Mouse (Mus musculus): ENCODE data around the gene Ptk7.
"Not testable (repeated sequence)": the region's sequence is repeated elsewhere in the genome, so short reads cannot be mapped to it uniquely, and the experiment has no call there.

The Ptk7 gene

DNA sequence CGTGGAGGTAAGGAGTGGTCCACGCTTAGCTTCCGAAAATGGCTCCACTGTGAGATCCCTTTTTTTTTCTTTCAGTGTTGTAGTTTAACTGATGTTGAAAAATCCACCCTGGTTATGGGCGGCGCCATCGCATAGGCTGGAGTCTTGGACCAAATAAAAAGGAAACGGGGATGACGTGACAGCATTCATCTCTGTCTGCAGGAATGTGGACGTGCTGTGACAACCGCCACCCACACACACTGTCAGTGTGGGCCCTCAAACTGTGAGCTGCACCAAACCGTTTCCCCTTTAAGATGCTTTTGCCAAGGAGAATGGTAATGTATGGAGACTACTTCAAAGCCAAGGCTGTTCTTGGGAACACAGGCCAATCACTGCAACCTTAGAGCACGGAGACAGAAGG lies 23.3 kb downstream of the Ptk7 start:
- no peak for DNase-seq (ENCODE audit: low read depth)

DNA sequence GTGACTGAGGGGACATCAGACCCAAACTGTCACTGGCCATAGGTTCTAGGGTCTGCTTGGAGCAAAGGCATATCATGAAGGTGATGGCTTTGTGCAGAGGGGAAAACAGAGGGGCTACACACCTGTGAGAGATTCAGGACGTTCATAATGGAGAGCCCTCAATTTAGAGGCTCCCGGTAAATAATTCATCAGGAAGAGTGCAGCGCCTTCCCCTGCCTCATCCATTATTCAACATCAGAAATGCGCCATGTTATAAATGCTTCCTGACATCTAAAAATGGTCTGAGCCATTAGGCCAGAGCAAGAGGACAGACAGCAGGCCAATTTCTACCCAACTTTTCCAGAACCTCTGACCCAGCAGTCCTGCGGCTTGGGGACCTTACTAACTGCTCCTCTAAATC lies 24.2 kb downstream of the Ptk7 start:
- no peak for DNase-seq (ENCODE audit: low read depth)

DNA sequence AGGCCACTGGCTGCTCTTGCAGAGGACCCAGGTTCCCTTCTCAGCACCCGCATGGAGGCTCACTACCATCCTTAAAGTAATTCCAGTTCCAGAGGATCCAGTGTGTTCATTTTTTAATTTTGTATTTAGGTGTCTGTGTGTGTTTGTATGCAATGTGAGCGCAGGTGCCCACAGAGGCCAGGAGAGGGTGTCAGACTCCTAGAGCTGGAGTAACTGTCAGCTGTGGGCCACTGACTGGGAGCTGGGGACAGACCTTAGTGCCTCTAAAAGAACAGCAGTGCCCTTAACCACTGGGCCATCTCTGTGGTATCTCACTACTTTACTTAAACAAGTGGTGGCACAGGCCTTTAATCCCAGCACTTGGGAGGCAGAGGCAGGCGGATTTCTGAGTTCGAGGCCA lies 26.1 kb downstream of the Ptk7 start:
- DNase-seq (ENCODE audit: low read depth) = no peak

DNA sequence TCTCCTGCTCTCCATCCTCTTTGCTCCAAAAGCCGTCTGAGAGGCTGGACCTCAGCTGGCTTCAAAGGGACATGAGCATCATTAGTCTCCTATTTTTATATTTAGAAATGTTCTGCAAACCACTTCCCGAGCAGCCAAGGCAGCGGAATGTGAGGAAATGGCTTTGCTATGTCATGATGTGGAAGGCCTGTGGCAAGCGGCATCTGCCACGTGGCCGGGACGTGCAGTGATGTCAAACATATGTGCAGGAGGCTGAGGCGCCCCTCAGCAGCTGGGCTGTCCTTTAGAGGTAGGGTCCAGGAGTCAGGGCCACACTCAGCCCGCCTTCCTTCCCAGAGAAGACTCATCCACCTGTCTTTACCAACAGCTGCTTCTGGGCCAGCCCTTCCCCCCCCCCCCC lies 27.1 kb downstream of the Ptk7 start:
- no peak for DNase-seq (ENCODE audit: low read depth)

DNA sequence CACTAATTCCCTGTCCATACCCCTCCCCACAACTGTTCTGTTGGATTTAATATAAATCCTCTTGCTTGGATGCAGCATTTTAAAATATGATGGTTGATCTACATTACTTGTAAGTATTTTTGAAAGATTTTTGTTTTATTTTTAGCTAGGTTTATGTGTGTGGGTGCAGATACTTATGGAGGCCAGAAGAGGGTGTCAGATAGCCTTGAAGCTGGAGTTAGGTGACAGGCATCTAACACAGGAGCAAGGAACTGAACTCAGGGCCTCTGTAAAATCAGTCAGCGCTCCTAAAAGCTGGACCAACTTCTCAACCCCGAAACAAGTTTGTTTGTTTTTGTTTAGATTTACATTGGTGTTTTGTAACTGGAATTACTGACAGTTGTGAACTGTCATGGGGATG lies 28.7 kb downstream of the Ptk7 start:
- no peak for DNase-seq (ENCODE audit: low read depth)

DNA sequence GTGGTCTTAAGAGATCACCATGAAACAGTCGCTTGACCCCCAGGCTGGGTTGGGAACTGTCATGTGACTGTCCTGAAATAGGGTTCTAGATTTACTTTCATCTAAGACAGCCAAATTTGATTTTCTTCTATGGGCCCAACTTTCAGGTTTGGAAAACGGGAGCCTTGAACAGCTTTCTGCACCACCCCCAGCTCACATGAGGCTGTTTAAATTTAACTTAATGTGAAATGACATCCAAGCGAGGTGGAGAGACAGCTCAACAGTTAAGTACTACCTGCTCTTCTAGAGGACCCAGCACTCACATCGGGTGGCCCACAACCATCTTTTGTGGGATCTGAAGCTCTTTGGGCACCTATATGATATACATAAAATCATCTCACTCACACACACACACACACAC lies 30.3 kb downstream of the Ptk7 start:
- DNase-seq (ENCODE audit: low read depth) = no peak

DNA sequence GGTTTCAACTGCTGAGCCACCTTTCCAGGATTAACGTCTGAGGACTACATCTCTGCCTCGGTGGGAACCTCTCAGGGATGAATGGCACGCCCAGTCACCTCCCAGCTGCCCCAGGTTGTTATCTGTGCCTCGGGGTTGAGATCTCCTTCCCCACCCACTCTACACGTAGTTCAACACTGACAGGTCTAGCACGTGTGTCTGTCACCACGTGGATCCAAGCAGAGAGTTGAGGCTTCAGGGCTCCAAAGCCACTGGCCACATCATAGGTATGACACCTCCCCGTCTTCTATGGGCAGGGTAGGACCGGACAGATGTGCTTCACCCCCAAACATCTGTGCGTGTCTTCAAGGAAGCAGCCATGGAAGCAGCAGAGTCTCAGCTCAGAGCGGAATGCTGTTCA lies 31.3 kb downstream of the Ptk7 start:
- no peak for DNase-seq (ENCODE audit: low read depth)

DNA sequence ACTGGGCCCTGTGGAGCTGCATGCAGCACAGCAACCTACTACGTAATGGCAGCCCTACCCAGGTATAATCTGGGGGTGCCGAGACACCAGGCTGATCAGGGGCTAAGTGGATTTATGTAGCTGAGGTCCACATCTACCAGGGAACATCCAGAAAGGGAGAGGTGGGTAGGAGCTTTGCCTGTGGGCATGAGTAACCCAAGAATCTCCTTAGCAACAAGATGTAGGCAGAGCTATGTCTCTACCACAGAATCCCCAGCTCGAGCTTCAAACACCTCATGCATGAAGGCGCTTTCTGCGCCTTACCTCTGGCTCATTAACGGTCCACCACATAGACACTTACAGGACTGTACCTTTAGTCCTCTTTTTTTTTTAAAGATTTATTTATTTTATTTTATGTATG lies 34.0 kb downstream of the Ptk7 start:
- no peak for DNase-seq (ENCODE audit: low read depth)

DNA sequence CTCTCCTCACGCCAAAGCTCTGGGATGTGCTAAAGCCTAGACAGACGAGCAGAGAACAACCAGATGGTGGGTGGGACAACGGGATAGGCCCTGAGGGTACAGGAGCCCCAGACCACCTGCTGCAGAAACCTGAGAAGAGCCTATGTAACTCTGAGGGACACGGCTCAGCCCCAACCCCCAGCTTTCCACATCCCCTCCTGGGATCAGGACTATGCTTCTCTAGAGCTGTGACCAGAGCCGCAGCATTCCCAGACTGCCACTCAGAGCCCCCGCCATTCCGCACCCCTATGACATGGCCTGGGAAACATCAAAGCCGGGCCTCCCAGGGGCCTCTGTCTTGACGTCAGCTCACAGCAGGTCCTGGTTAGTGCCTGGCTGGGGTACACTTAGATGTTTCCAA lies 34.7 kb downstream of the Ptk7 start:
- DNase-seq (ENCODE audit: low read depth) = no peak

DNA sequence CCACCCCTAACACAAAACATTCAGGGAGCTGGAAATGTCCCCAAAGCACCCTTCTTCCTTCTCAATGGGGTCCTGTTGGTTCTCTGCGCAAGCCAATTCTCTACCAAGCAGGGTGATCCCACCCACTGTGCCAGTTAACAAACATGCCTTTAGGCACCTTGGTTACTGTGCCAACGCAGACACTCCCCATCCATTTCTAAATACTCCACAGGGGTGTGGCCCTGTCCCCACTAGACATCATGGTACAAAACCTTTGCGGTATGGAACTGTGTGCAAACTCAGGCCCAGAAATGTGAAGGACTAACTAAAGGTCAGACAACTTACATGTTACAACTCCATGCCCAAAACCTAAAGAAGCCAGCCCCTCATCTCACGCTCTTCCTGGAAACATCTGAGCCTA lies 36.2 kb downstream of the Ptk7 start:
- no peak for DNase-seq (ENCODE audit: low read depth)

DNA sequence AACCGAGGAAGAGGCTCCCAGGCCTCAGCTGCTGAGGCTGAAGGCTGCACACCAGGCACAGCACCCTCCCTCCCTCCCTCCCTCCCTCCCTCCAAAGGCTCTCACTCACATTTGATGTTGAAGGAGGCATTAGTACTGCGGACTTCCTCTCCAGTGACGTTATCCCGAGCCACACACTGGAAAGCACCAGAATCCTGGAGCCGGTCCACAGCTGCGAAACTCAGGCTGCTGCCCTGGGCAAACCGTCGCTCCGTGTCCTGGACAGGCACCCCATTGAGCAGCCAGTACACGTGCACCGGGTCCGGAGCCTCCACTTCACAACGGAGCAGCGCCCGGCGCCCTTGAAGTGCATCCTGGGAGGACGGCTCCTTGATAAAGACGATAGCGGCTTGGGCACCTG lies 37.9 kb downstream of the Ptk7 start:
- DNase-seq (ENCODE audit: low read depth) = no peak

DNA sequence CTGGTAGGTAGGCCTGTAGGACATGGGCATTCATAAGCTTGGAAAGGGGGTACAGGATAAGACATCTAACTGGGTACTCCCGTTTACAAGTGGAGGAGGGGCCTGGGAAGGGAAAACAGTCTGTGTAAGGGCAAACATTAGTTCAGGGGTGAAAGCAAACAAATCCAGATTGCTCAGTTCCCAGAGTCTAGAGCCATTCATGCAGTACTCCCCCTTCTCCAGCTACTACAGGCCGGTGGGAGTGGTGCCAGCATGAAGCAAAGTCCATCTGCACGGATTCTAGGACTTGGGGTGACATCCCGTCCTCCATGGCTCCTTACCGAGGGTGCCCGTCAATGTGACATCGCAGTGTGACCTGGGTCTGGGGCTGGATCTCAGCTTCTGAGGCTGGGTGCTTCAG lies 38.9 kb downstream of the Ptk7 start:
- DNase-seq (ENCODE audit: low read depth) = no peak

DNA sequence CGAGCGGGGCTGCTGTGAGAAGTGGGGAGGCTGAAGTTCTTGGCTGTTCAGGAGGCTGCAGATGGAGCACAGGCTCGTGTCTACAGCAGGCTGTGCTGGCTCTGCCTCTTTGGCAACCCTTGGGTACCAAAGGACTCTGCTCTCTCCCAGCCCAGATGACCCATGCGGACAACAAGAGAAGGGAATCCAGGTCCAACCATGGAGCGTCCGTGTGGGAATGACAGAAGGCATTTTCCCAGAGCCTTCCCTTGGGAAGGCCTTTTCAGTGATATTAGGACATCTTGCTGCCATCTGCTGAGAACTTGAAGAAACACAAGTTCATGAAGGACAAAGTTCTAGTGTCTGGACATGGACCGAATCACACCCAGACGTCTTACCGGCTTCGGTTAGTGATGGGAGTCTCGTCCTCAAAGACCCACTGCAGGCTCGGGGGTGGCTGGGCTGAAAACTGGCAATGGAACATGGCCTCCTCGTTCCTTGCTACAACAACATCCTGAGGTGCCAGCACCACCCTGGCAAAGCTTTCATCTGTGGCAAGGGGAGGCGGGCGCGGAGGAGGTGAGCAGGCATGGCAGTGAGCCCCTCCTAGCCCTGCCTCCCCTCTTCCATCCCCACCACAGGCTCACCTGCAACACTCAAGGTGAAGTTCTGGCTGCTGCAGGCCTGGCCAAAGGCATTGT lies 39.5 kb downstream of the Ptk7 start:
- DNase-seq (ENCODE audit: low read depth) = no peak

DNA sequence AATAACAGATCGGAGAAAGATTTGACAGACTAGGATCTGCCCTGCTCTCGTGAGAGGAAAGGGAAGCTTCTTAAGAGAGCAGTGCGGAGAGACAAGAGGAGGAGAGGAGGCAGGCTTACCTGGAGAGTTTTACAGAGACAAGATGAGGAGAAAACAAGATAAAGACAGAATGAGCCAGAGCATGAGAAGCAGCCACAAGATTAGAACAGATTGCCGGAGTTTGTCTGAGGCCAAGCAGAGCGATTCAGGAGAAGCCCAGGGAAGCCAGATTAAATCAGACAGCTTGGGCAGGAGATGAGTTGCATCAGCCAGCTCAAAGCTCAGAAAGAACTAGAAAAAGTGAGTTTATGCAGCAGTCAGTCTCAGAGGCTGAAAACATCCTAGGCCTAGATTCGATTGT lies 40.4 kb downstream of the Ptk7 start:
- DNase-seq (ENCODE audit: low read depth) = no peak

DNA sequence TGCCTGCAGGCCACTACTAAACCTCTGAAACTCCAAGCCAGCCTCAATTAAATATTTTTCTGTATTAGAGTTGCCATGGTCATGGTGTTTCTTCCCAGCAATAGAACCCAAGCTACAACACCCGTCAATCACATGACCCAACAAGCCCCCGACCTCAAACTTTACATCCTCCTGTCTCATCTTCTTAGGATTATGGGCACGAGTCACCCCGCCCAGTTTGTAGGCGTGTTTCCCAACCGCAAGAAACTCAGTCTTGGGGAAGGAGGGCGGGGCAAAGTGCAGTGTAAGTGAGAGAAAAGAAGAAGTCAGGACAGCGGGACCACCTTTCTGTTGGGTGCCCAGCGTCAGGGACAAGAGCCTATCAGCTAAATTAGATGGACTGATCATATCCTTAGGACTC lies 41.1 kb downstream of the Ptk7 start:
- peak; percentile 44 for DNase-seq (ENCODE audit: low read depth)

DNA sequence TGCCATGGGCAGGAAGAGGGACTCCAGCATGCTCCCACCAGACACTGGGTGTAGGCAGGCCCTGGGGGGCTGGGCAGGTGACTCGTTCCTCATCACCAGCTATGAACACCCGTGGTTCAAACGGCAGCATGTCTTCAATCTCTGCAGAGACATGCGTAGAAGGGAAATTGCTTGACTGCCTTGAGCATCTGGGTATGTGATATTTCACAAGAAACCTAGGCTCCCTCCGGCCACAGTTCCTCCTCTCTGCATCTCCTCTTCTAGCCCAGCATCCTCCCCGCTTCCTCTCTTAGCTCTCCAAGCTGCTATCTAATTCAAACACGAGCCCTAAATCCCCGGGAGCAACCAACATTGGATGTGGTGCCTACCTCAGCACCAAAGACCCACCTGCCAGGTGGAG lies 43.0 kb downstream of the Ptk7 start:
- no peak for DNase-seq (ENCODE audit: low read depth)

DNA sequence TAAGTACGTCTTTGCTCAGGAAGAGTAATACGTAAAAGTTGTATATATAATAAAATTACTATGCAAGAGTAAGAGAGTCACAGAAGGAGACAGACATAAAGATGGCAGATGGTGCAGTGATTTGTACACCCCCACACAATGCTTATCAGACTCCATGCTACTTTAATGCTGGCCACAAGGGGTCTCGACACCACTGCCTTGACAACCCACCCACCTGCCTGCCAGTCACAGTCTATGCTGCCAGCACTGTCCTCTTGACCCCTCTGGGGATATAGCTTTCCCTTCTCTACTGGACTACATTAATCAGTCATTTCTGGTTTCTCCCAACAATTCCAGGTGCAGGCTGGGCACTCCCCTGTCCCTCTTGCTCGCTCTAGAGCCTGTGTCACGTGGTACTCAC lies 50.7 kb downstream of the Ptk7 start:
- no peak for DNase-seq (ENCODE audit: low read depth)

DNA sequence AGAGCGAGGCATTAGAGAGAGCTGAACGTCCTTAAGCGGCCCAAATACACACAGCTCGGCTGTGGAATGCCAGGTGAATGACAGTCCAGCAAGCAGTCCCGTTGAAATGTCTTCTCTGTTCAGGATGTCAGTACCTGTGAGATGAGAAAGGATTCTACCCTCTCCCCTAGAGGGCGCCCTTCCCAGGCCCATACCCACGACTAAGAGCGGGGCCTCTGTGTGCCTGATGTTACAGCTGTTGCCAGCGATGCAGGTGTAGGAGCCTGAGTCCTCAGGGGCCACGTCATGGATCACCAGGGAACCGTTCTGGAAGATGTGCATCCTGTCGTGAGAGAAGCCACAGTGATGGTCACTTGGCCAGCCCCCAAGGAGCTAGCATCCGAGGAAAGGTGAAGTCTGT lies 53.2 kb downstream of the Ptk7 start:
- DNase-seq (ENCODE audit: low read depth) = peak; percentile 55

DNA sequence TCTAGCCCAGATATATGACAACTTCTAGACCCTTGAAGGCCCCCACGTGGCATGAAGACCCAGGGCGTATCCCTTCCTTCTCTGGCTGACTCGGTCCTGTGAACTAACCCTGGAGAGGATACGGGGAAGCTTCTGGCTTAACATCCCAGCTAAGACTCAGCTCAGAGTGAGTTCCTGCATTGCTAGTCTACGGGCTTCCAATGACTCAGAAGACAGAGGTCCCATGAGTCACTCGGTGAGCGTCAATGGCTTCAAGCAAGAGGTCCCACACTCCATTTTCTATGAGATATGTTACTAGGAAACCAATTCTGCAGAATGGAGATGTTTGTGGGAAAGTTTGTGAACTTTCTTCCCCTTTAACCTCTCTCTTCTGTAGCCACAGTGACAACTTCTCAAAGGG lies 54.8 kb downstream of the Ptk7 start:
- no peak for DNase-seq (ENCODE audit: low read depth)

DNA sequence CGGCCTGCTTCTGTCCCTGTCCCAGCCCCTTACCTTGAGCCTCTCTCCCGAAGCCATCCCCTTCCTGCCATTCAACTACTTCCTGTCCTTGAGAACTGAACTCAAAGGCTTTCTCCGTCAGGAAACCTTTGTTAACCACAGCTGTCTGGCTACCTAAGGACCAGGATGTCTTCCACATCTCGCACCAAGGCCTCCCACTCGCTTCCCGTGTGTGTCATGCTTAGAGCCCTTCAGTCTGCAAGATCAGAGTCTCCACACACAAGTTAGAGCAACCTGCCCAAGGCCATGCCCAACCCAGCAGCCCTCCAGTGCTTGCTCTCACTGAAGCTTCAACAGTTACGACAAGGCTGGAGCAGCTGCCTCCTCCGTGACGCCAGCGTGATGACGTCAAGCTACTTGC lies 58.3 kb downstream of the Ptk7 start:
- no peak for DNase-seq (ENCODE audit: low read depth)

DNA sequence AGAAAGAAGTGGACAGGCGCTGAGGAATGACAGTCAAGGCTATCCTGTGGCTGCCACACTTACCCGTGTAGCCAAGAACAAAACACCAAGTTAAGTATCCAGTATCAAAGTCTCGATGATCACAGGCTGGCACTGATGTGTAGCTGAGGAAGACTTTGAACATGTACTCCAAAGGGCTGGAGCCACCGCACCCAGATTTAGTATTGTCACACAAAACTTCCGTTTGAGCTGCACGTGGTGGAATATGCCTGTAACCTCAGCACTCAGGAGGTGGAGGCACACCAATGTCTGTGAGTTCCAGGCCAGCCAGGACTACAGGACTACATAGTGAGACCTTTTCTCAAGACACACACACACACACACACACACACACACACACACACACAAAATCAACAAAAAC lies 70.2 kb downstream of the Ptk7 start:
- DNase-seq (ENCODE audit: low read depth) = peak; percentile 71

DNA sequence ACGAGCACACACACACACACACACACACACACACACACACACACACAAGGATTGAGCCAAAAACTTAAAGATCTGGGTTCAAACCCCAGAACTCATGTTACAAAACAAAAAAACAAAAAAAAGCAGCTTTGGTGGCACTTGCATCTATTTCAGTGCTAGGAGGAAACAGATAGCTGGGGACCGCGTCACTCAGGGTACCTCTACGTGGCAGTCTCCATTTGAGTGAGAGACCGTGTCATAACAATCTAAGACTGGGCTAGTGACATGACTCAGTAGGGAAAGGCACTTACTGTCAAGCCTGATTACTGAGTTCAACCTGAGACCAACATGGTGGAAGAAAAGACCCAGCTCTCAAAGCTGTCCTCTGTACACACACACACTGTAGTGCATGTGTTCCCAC lies 71.2 kb downstream of the Ptk7 start:
- DNase-seq (ENCODE audit: low read depth) = no peak

DNA sequence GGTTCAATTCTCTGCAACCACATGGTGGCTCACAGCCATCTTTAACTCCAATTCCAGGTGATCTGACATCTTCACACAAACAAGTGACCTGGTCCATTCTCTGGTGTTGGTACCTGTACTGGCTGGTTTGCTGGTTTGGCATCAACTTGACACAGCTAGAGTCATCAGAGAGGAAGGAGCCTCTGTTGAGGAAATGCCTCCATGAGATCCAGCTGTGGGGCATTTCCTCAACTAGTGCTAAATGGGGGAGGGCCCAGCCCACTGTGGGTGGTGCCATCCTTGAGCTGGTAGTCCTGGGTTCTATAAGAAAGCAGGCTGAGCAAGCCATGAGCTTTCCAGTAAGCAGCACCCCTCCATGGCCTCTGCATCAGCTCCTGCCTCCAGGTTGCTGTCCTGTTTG lies 72.0 kb downstream of the Ptk7 start:
- not testable (repeated sequence) for DNase-seq (ENCODE audit: low read depth)

DNA sequence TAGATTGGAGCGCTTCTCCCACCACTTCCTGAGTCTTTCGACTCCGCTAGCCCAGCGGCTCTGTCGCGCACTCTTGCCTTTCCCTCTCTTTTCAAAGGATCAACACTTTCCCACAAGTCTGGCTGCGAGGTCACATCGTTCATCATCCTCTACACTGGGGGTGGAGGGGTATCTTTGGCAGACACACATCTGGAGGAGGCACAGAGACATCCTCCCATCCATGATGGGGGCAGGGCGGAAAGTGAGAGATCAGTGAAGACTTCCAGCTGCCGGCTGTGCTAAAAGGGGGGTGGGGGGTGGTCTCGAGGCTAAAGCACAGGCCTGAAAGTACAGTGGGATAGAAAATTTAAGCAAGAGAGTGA lies 72.7 kb downstream of the Ptk7 start:
- no peak for DNase-seq (ENCODE audit: low read depth)

Measured in naive thymus-derived CD4-positive, alpha-beta T cell, adult 2 months (primary cell).